Mouse (Mus musculus): Measurements from ENCODE around the gene Nova2.

- TF ChIP-seq POLR2A (IDR thresholded peaks at IDR 0.05; ENCODE audit: control insufficient read depth, extremely low read depth, insufficient read depth, low read length, poor library complexity) (peak; percentile 78), CTCF (IDR thresholded peaks at IDR 0.05; ENCODE audit: borderline replicate concordance, control insufficient read depth, extremely low read depth, insufficient read depth, low read length, poor library complexity) (no peak)
Measured at GRCm38 (mm10) chr7:18910241-18910831, 15.4 kb upstream of the Nova2 start, which contains the start of gene Ccdc61.
